Mouse (Mus musculus): ENCODE measurements around the gene Bcl2l13.
"Not testable (repeated sequence)": the region's sequence is repeated elsewhere in the genome, so short reads cannot be mapped to it uniquely, and the experiment has no call there.

Gene Bcl2l13

GRCm38 (mm10) chr6:120835474-120836374 lies at the start of gene Bcl2l13:
Gene Bcl2l13 (plus strand): TSS chr6:120836212.
- DNase-seq (ENCODE audit: low read depth, low spot score), result peak; percentile 85

- no peak for DNase-seq (ENCODE audit: low read depth, low spot score)
Measured at GRCm38 (mm10) chr6:120788068-120788607, 47.9 kb upstream of the Bcl2l13 start.

GRCm38 (mm10) chr6:120788904-120789303 lies 47.1 kb upstream of the Bcl2l13 start:
- DNase-seq (ENCODE audit: low read depth, low spot score), result no peak

- no peak for DNase-seq (ENCODE audit: low read depth, low spot score)
Measured at GRCm38 (mm10) chr6:120790153-120790552, 45.9 kb upstream of the Bcl2l13 start.

GRCm38 (mm10) chr6:120790717-120791116 lies 45.3 kb upstream of the Bcl2l13 start:
- peak; percentile 16 for DNase-seq (ENCODE audit: low read depth, low spot score)

GRCm38 (mm10) chr6:120792947-120793346 lies 43.1 kb upstream of the Bcl2l13 start:
- DNase-seq (ENCODE audit: low read depth, low spot score), result no peak

GRCm38 (mm10) chr6:120795422-120796086 lies 40.5 kb upstream of the Bcl2l13 start:
- DNase-seq (ENCODE audit: low read depth, low spot score), result no peak

GRCm38 (mm10) chr6:120796111-120796510 lies 39.9 kb upstream of the Bcl2l13 start:
- DNase-seq (ENCODE audit: low read depth, low spot score), result no peak

- no peak for DNase-seq (ENCODE audit: low read depth, low spot score)
Measured at GRCm38 (mm10) chr6:120798019-120798418, 38.0 kb upstream of the Bcl2l13 start.

- no peak for DNase-seq (ENCODE audit: low read depth, low spot score)
Measured at GRCm38 (mm10) chr6:120798905-120799304, 37.1 kb upstream of the Bcl2l13 start.

GRCm38 (mm10) chr6:120799581-120800041 lies 36.4 kb upstream of the Bcl2l13 start:
- DNase-seq (ENCODE audit: low read depth, low spot score), result no peak

- no peak for DNase-seq (ENCODE audit: low read depth, low spot score)
Measured at GRCm38 (mm10) chr6:120806999-120807737, 28.8 kb upstream of the Bcl2l13 start.

GRCm38 (mm10) chr6:120807738-120808081 lies 28.3 kb upstream of the Bcl2l13 start:
- DNase-seq (ENCODE audit: low read depth, low spot score), result no peak

- DNase-seq (ENCODE audit: low read depth, low spot score), result not testable (repeated sequence)
Measured at GRCm38 (mm10) chr6:120811999-120812398, 24.0 kb upstream of the Bcl2l13 start.

GRCm38 (mm10) chr6:120819294-120819693 lies 16.7 kb upstream of the Bcl2l13 start:
- DNase-seq (ENCODE audit: low read depth, low spot score), result no peak

- no peak for DNase-seq (ENCODE audit: low read depth, low spot score)
Measured at GRCm38 (mm10) chr6:120820144-120820543, 15.9 kb upstream of the Bcl2l13 start.

- no peak for DNase-seq (ENCODE audit: low read depth, low spot score)
Measured at GRCm38 (mm10) chr6:120820941-120821340, 15.1 kb upstream of the Bcl2l13 start.

- no peak for DNase-seq (ENCODE audit: low read depth, low spot score)
Measured at GRCm38 (mm10) chr6:120821715-120822114, 14.3 kb upstream of the Bcl2l13 start.

- DNase-seq (ENCODE audit: low read depth, low spot score), result peak; percentile 97
Measured at GRCm38 (mm10) chr6:120822307-120822928, 13.6 kb upstream of the Bcl2l13 start, which contains the start of gene Atp6v1e1. Gene Atp6v1e1 (minus strand): TSS chr6:120822793.

GRCm38 (mm10) chr6:120822937-120823614 lies 12.9 kb upstream of the Bcl2l13 start:
- DNase-seq (ENCODE audit: low read depth, low spot score), result no peak

- DNase-seq (ENCODE audit: low read depth, low spot score), result no peak
Measured at GRCm38 (mm10) chr6:120830056-120830455, 6.0 kb upstream of the Bcl2l13 start.
